Mouse (Mus musculus) heart, postnatal 4 days (tissue): Measurements from ENCODE around the gene Fstl4. TPM values are rescaled to one million over a fixed set of nuclear protein-coding genes. Genes with fewer than 3 reads are reported as not detected.

ENCODE experiments used
- DNase-seq: peaks from one replicate; pipeline ENCODE4 v3.0.0; 2021
- total RNA-seq, 2 experiments: library from RNA; stranded (reverse); gene quantifications; 2 replicates each; pipeline ENCODE4 v1.2.3; 2021

The Fstl4 gene
- 10 to 100 TPM; 16.6 to 17.4 TPM for total RNA-seq

DNA sequence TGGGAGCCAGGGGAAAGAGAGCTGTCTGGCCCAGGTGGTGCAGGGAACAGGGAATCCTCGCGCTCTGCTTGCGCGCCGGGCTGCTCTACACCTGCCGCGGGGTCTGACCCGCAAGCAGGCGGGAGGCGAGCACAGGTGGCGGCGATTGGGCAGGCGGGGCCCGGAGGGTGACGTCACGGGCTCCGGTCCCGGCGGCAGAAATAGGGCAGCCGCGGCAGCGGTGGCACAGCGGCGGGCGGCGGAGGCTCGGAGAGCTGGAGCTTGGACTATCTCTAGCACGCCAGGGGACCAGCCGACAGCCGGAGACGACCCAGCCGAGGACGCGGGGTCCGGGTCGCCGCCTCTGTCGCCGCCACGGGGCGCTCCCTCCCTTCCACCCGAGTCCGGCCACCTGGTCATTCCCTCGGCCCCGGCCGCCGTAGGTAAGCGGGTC is at the start of gene Fstl4:
TSS of gene Fstl4 (plus strand) at position 174 of the 433 bp plus-strand sequence.
- DNase-seq, result peak; percentile 57

GRCm38 (mm10) chr11:52718570-52718969 is 45.9 kb upstream of the Fstl4 start:
- DNase-seq, result no peak

- DNase-seq, result no peak
These were observed 43.3 kb upstream of the Fstl4 start for GRCm38 (mm10) chr11:52721087-52721486.

GRCm38 (mm10) chr11:52722706-52723105 is 41.7 kb upstream of the Fstl4 start:
- DNase-seq, result no peak

DNA sequence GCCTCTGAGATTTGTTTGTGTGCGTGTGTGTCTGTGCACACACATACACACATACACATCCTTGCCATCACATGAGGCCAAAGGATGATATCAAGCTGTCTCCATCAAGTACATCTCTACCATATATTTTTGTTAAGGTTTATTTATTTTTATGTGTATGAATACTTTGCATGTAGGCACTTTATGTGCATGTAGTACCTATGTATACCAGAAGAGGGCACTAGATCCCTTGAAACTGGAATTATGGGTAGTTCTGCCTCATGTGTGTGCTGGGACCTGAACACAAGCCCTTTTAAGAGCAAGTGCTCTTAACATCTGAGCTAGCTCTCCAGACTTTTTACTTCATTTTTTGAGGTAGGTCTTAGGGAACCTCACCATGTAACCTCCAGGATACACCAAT is 38.4 kb upstream of the Fstl4 start:
- DNase-seq, result no peak

GRCm38 (mm10) chr11:52728479-52728878 is 36.0 kb upstream of the Fstl4 start:
- no peak for DNase-seq

DNA sequence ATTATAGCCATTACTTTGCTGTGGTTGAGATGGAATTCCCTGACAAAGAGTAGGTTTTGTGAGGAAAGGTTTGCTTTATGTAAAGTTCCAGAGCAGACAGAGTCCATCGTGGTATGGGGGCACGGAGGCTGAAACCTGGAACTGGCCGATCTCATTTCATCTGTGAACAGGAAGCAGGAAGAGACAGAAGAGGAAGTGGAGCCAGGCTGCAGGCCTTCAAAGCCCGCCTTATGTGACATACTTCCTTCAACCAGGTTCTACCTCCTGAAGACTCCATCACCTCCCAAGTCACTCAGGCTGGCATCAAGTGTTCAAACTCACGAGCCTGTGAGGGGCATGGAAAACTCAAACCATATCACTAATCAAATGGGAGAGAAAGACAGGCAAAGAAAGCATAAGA is 34.5 kb upstream of the Fstl4 start:
- no peak for DNase-seq

DNA sequence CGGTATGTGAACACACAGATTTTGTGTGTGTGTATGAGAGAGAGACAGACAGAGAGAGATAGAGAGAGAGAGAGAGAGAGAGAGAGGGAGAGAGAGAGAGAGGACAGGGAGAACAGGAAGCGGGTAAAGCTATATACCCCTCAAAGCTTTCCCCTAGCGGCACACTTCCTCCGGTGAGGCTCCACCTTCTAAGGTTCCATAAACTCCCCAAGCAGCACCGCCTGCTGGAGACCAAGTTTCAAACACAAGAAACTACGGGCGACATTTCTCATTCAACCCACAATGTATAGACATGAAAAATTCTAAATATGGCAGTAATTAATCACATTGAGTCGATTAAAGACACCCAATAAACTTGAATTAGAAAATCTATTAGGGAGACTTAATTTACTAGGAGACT is 32.5 kb upstream of the Fstl4 start:
- DNase-seq, result no peak

DNA sequence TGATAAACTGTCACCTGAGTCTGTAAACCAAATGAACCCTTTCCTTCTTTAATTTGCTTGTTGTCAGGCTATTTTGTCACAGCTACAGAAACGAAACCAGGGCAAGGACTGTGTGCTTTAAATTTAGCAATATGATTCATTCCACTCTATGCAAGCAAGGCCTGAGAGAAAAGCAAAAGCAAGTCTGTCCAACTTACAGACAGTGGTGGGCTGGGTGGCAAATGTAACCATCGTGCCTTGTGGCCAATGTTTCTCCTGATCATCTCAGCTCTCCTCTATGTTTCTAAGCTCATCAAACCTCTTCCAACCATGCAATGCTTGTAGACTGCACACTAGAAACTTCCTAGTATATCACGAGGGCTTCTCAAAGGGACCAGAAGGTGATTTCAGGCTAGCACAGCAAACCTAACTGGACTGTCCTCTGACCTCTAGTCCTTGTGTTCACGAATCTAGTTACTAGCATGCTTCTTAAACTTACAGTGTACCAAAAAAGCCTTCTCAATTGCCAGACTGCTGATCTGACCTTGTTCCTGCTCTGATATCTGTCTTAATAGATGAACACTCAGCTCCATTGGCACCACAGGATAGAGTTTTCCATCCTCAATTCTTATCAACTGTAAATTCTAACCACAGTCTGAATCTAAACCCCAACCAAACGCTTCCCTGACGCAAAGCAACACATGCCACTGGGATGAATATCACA is 29.8 kb upstream of the Fstl4 start:
- no peak for DNase-seq

DNA sequence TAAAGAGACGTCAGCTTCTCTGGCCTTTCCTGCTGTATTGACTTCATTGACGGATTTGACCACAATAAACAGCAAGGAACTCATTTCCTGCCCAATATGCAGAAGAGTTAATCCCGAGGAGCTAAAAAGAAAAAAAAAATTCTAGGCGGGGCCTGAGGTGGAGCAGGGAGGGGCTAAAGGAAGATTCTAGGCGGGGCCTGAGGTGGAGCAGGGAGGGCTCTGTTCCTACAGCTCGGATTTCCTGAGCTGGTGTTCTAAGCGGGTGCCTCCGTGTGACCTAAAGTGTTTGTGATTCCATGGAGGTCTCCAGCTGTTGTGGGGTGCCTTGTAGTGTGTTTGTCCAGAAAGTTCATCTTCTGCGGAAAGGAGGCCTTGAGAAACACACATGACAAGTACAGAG is 25.2 kb upstream of the Fstl4 start:
- DNase-seq, result peak; percentile 10

- DNase-seq, result peak; percentile 14
These were observed 24.0 kb upstream of the Fstl4 start for GRCm38 (mm10) chr11:52740466-52740865.

DNA sequence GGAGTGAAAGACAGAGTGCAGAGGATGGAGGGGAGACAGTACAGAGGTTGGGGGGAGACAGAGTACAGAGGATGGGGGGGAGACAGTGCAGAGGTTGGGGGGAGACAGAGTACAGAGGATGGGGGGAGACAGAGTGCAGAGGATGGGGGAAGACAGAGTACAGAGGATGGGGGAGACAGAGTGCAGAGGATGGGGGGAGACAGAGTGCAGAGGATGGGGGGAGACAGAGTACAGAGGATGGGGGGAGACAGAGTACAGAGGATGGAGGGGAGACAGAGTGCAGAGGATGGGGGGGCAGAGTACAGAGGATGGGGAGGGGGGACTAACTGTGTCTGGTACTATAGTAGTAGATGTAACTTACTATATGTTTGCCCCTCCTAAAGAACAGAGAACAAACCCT is 20.5 kb upstream of the Fstl4 start:
- no peak for DNase-seq

- DNase-seq, result peak; percentile 25
These were observed 19.6 kb upstream of the Fstl4 start for GRCm38 (mm10) chr11:52744593-52745450.

GRCm38 (mm10) chr11:52747206-52747605 is 17.2 kb upstream of the Fstl4 start:
- no peak for DNase-seq

DNA sequence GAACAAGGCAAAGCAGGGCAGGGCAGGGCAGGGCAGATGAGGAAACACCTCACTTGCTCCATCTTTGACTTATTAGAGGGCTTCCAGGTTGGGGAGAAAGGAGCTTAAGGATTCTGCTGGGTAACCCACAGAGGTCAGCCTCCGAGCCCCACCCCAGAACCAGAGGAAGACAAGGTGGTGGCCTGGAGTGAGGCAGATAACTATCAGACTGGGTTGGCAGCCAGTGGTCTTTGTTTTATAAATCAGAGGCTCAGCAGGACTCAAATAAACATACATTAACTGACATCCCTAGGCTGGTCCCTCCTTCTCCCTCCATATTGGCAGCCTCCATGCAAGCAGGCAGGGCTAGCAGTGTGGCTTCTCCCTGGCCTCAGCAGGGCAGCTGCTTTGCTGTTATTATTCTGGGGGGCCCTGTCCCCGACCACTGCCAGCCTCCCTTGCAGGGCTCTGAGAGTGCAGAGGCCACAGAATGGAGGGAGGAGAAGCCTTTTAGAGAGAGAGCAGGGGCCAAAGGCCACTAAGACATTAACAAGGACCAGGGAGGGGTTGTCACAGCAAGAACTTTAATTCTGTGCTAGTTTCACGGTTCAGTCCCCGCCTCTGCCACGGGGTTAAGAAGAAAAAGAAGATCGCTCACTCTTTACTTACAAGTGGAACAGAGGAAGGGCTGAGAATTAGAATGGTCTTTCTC is 16.5 kb upstream of the Fstl4 start:
- DNase-seq, result no peak

- DNase-seq, result no peak
These were observed 14.4 kb upstream of the Fstl4 start for GRCm38 (mm10) chr11:52749988-52750387.

GRCm38 (mm10) chr11:52752524-52752923 is 11.9 kb upstream of the Fstl4 start:
- DNase-seq, result no peak

DNA sequence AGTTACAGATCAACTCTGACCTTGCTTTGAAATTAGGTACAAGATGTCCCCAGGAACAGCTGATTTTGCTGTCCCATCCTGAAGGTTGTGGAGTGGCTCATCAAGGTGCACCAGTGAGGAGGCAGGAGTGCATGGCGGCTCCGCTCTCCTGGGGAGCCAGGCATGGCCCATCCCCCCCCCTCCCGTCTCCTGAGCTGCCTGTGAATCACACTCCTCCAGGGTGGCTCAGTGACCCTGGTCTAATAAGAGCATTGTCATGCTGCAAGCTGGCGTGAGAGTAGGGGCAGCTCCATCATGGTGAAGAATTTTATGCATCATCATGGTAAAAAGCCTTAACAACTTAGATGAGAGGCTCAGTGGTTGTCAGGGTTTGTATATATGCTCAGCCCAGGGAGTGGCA is 11.2 kb upstream of the Fstl4 start:
- no peak for DNase-seq

DNA sequence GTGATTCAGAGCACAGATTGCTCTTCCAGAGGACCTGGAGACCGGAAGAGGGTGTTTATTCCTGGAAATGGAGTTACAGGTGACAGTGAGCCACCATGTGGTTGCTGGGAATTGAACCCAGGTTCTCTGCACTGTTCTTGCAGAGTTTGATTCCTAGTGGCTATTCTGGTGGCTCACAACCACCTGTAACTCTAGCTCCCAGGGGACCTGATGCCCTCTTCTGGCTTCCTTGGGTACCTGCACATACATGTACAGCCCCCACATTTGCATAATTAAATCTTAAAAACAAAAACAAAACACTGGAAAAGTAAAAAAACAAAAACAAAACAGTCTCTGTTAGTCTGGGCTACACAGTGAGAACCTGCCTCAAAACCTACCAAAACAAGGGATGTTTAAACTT is 2.6 kb upstream of the Fstl4 start:
- no peak for DNase-seq

DNA sequence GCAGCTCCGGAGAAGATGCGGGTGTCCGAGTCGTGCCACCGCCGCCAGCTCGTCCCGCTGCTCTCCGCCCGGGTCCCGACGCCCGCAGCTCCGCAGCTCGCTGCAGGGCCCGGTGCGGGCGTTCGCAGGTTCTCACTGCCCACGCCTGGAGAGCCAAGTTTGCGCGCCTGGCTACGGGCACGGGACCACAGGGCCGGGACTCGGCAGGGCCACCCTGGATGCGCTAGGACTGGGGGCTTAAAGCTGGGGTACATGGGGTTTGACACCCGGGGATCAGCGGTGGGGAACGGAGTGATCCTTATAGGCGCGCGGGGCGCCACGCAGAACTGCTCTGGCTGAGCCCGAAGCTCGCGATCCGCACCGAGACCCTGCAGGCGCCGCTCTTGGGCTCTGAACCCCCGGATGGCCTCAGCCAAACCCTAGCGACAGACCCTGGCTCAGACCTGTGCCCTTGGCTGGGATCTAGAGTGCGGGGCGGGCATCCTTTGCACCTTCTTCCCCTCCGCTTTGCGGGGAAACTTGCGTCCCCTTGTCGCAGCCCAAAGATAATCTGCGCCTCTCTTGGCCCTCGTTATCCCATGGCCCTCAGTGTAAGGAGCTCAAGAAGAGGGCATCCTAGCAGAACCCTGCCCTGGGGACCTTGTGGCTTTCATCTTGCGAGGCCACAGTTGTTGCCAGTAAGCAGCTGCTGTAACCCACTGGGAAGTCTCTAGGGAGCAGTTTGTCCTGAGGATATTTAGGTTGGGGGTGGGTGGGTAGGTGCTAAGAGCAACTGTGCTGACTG is 652 bp downstream of the Fstl4 start:
- peak; percentile 14 for DNase-seq

- peak; percentile 51 for DNase-seq
These were observed 1.3 kb downstream of the Fstl4 start for GRCm38 (mm10) chr11:52765678-52766254.

DNA sequence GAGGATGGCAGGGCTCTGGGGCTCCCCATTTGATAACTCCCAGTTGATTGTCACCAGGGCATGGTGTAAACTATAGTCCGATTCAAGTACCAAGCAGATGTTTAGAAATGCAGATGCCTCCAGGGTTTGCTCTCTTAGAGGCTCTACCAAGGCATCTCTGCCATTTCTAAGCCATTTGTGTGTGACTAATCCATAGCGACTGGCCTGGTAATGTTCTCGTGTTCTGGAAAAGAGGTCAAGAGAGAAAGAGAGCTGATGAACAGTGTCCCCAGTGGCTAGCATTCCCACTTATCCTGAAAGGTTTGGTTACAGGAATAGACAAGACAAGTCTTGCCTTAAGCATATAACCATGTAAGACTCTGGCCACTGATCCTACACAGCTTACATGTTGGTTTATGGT is 3.5 kb downstream of the Fstl4 start:
- no peak for DNase-seq
